Mouse (Mus musculus) CH12.LX (cell line): ENCODE data around the gene Krtap24-1. TPM values are rescaled to one million over a fixed set of nuclear protein-coding genes. Genes with fewer than 3 reads are reported as not detected.

ENCODE experiments used
- polyA plus RNA-seq: library from polyadenylated mRNA; unstranded; fragments of >175 nt; gene quantifications from 2 replicates; pipeline ENCODE4 v1.2.1, GENCODE M21; 2012; ENCODE audit warnings: low read depth; ENCODE audit not compliant: insufficient read length
- total RNA-seq, 2 experiments: library from RNA; depleted of rRNA; stranded (reverse); fragments of 300-350 nt in 1 of 2; fragments of >200 nt in 1 of 2; gene quantifications; 2 replicates each; pipeline ENCODE4 v1.2.3; 2012 to 2014

Krtap24-1 gene
- total and polyA plus RNA-seq, 3 experiments = not detected

Other genes starting within 250 kb of the Krtap24-1 start
- not detected in 2 replicates for gene Cldn17, start 105.3 kb downstream of the Krtap24-1 start, total RNA-seq (2012; rRNA removed)
- gene Cldn17, start 105.3 kb downstream of the Krtap24-1 start, total RNA-seq (2014; rRNA removed) = not detected in 2 replicates
- gene Cldn17, start 105.3 kb downstream of the Krtap24-1 start, polyA plus RNA-seq = not detected in 2 replicates
- not detected in 2 replicates for gene Cldn8, start 49.1 kb downstream of the Krtap24-1 start, total RNA-seq (2012; rRNA removed)
- gene Cldn8, start 49.1 kb downstream of the Krtap24-1 start, total RNA-seq (2014; rRNA removed) = not detected in 2 replicates
- gene Cldn8, start 49.1 kb downstream of the Krtap24-1 start, polyA plus RNA-seq = not detected in 2 replicates
- not detected in 2 replicates for gene 2310079G19Rik, start 15.4 kb upstream of the Krtap24-1 start, total RNA-seq (2012; rRNA removed)
- not detected in 2 replicates for gene 2310079G19Rik, start 15.4 kb upstream of the Krtap24-1 start, total RNA-seq (2014; rRNA removed)
- gene 2310079G19Rik, start 15.4 kb upstream of the Krtap24-1 start, polyA plus RNA-seq = not detected in 2 replicates
- gene Krtap26-1, start 35.5 kb upstream of the Krtap24-1 start, total RNA-seq (2012; rRNA removed) = not detected in 2 replicates
- gene Krtap26-1, start 35.5 kb upstream of the Krtap24-1 start, total RNA-seq (2014; rRNA removed) = not detected in 2 replicates
- gene Krtap26-1, start 35.5 kb upstream of the Krtap24-1 start, polyA plus RNA-seq = not detected in 2 replicates
- not detected in 2 replicates for gene Krtap27-1, start 59.4 kb upstream of the Krtap24-1 start, total RNA-seq (2012; rRNA removed)
- not detected in 2 replicates for gene Krtap27-1, start 59.4 kb upstream of the Krtap24-1 start, total RNA-seq (2014; rRNA removed)
- not detected in 2 replicates for gene Krtap27-1, start 59.4 kb upstream of the Krtap24-1 start, polyA plus RNA-seq
- not detected in 2 replicates for gene 2310061N02Rik, start 95.7 kb upstream of the Krtap24-1 start, total RNA-seq (2012; rRNA removed)
- gene 2310061N02Rik, start 95.7 kb upstream of the Krtap24-1 start, total RNA-seq (2014; rRNA removed) = not detected in 2 replicates
- not detected in 2 replicates for gene 2310061N02Rik, start 95.7 kb upstream of the Krtap24-1 start, polyA plus RNA-seq
- gene Krtap13-1, start 116.6 kb upstream of the Krtap24-1 start, total RNA-seq (2012; rRNA removed) = not detected in 2 replicates
- not detected in 2 replicates for gene Krtap13-1, start 116.6 kb upstream of the Krtap24-1 start, total RNA-seq (2014; rRNA removed)
- gene Krtap13-1, start 116.6 kb upstream of the Krtap24-1 start, polyA plus RNA-seq = not detected in 2 replicates
- not detected in 2 replicates for gene Krtap13, start 139.4 kb upstream of the Krtap24-1 start, total RNA-seq (2012; rRNA removed)
- gene Krtap13, start 139.4 kb upstream of the Krtap24-1 start, total RNA-seq (2014; rRNA removed) = not detected in 2 replicates
- gene Krtap13, start 139.4 kb upstream of the Krtap24-1 start, polyA plus RNA-seq = not detected in 2 replicates
- not detected in 2 replicates for gene 2310034C09Rik, start 146.6 kb upstream of the Krtap24-1 start, total RNA-seq (2012; rRNA removed)
- gene 2310034C09Rik, start 146.6 kb upstream of the Krtap24-1 start, total RNA-seq (2014; rRNA removed) = not detected in 2 replicates
- gene 2310034C09Rik, start 146.6 kb upstream of the Krtap24-1 start, polyA plus RNA-seq = not detected in 2 replicates
- gene 2310057N15Rik, start 161.9 kb upstream of the Krtap24-1 start, total RNA-seq (2012; rRNA removed) = not detected in 2 replicates
- gene 2310057N15Rik, start 161.9 kb upstream of the Krtap24-1 start, total RNA-seq (2014; rRNA removed) = not detected in 2 replicates
- gene 2310057N15Rik, start 161.9 kb upstream of the Krtap24-1 start, polyA plus RNA-seq = not detected in 2 replicates
- gene Gm5965, start 165.6 kb upstream of the Krtap24-1 start, total RNA-seq (2012; rRNA removed) = not detected in 2 replicates
- not detected in 2 replicates for gene Gm5965, start 165.6 kb upstream of the Krtap24-1 start, total RNA-seq (2014; rRNA removed)
- gene Gm5965, start 165.6 kb upstream of the Krtap24-1 start, polyA plus RNA-seq = not detected in 2 replicates
- not detected in 2 replicates for gene Gm20741, start 199.9 kb upstream of the Krtap24-1 start, total RNA-seq (2012; rRNA removed)
- gene Gm20741, start 199.9 kb upstream of the Krtap24-1 start, total RNA-seq (2014; rRNA removed) = not detected in 2 replicates
- not detected in 2 replicates for gene Gm20741, start 199.9 kb upstream of the Krtap24-1 start, polyA plus RNA-seq
- not detected in 2 replicates for gene Krtap15, start 207.9 kb upstream of the Krtap24-1 start, total RNA-seq (2012; rRNA removed)
- not detected in 2 replicates for gene Krtap15, start 207.9 kb upstream of the Krtap24-1 start, total RNA-seq (2014; rRNA removed)
- gene Krtap15, start 207.9 kb upstream of the Krtap24-1 start, polyA plus RNA-seq = not detected in 2 replicates
- gene Krtap14, start 213.9 kb upstream of the Krtap24-1 start, total RNA-seq (2012; rRNA removed) = not detected in 2 replicates
- not detected in 2 replicates for gene Krtap14, start 213.9 kb upstream of the Krtap24-1 start, total RNA-seq (2014; rRNA removed)
- not detected in 2 replicates for gene Krtap14, start 213.9 kb upstream of the Krtap24-1 start, polyA plus RNA-seq